Mouse (Mus musculus): ENCODE results near the gene Ctr9. TPM values are rescaled to one million over a fixed set of nuclear protein-coding genes. Genes with fewer than 3 reads are reported as not detected.

Ctr9 gene
- polyA plus RNA-seq, 1 experiment: 22.3 TPM

Other genes starting within 250 kb of the Ctr9 start
- gene Rnf141, start 184.5 kb upstream of the Ctr9 start, polyA plus RNA-seq (2012; ENCODE audit: insufficient read depth, insufficient read length, missing spikeins): 35.2 and 35.6 TPM in 2 replicates
- 3.5 and 11.1 TPM in 2 replicates for gene Lyve1, start 165.7 kb upstream of the Ctr9 start, polyA plus RNA-seq (2012; ENCODE audit: insufficient read depth, insufficient read length, missing spikeins)
- 1.5 and 2.0 TPM in 2 replicates for gene Mrvi1, start 46.5 kb upstream of the Ctr9 start, polyA plus RNA-seq (2012; ENCODE audit: insufficient read depth, insufficient read length, missing spikeins)
- gene Eif4g2, start 54.1 kb downstream of the Ctr9 start, polyA plus RNA-seq (2012; ENCODE audit: insufficient read depth, insufficient read length, missing spikeins): 459 and 549 TPM in 2 replicates

All from brown adipose tissue, adult 24 weeks (tissue).